Mouse (Mus musculus) layer of hippocampus, postnatal 10 days (tissue): Measurements from ENCODE around the gene Tsc1. TPM values are rescaled to one million over a fixed set of nuclear protein-coding genes. Genes with fewer than 3 reads are reported as not detected.
A peak's percentile ranks its signal among the peaks of the same experiment; 100 is the strongest.

Source experiments
- DNase-seq, 2 experiments: peaks; one replicate each; pipeline ENCODE4 v3.0.0; 2021; ENCODE audit warnings: low spot score in 2 of 2
- long read RNA-seq: library from polyadenylated mRNA; stranded (forward); transcript quantifications from one replicate; pipeline ENCODE4 v2.0.0, GENCODE M21; 2023
- total RNA-seq, 2 experiments: library from RNA; stranded (reverse); gene quantifications; 2 replicates each; pipeline ENCODE4 v1.2.3; 2021

The Tsc1 gene
- total RNA-seq = 10 to 100 TPM; 43.8 to 44.8 TPM
- long read RNA-seq, partial matches to known transcripts = 4 of 100 reads
- long read RNA-seq, other reads (novel, unspliced or antisense) = 96 of 100 reads

DNA sequence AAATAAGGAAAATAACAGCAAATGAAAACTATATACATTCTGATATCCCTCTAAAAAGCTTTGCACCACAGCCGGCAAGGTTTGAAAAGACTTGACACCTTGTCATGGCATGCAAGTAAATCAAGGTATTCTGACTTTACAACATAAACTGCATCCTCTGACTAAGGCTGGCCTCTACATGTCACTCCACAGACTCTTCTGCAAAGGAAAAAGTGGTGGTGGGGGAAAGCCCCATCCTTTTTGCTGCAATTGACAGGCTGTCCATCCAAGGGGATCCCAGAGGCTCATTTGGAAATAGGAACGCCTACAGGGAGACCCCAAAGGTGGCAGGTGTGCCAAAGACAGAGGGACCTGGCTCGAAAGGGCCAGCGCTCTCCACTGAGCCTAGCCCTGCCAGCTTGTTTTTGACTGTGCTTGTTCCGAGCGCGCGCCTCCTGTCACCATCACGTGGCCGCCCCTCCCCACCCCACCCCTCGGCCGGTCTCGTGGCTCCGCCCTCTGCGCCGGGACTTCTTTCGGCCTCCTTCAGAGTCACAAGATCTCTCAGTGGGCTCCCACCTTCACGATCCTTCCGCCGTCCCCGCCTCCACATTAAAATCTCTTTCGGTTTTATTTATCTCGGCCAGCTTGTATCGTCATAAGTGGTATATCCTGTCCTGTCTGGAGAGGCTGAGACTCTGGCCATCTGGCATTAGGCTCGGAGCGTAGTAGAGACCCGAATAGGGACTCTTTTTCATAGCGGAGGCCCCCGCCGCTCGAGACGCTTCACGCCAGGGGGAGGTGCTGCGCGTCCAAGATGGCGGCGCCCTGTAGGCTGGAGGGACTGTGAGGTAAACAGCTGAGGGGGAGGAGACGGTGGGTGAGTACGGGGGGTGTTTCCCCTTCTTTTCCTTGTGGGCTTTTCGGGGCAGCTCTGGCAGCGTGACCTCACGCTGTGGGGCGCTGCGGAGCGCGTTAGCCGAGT, at the start of gene Tsc1:
Tsc1 (plus strand) TSS at position 768 of the 964 bp plus-strand sequence.
- DNase-seq = peak; percentile 94 to 95

DNA sequence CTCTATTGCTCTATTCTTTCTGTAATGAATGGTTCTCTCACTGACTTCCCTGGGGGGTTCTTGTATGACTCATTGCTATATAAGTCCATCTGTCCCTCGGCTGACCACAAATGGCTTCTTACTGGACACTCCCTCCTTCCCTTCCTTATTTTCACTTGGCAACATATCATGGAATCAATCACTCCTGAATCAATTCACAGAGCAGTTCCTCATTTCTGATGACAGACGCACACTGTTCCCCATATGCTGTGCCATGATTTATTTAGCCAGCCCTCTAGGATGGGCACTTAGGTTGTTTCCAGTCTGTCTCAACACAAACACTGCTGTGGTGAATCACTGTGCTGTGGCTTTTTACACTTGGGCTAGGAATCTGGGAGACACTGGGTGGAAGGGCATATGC, 49.5 kb upstream of the Tsc1 start:
- DNase-seq = no peak

DNA sequence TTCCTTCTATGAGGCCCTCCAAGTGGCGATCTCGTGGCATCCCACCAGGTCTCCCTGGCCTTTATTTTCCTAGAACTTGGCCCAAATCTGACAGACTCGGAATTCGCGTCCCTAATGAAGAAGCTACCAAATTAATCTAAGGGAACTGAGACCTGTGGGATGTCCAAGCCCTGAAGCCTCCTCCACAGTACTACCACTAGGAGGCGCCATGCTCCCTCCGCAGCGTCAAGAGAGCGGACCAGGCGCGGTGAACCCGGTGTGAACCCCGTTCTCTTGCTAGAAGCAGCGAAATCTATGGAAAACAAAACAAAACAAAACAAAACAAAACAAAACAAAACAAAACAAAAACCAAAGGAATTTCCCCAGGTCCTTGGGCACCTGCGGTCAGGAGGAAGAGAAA, 48.2 kb upstream of the Tsc1 start:
- DNase-seq = peak; percentile 45 to 61

DNA sequence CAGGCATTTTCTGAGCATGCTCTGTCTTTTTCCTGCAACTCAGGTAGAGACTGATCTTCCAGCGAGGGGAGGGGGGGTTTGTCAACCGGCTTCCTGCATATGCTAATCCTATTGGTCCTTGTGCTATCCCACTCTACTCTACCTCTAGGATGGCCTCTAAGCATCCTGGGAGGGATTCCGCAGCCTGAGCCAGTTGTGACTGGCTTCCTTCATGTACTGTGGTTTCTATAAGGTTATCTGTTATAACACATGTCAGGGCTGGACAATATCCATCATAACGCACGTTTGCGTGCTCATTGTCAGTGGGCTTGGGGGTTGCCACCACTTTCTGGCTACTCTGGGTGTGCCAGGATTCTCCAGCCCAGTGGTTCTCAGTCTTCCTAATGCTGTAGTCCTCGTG, 45.0 kb upstream of the Tsc1 start:
- no peak for DNase-seq

DNA sequence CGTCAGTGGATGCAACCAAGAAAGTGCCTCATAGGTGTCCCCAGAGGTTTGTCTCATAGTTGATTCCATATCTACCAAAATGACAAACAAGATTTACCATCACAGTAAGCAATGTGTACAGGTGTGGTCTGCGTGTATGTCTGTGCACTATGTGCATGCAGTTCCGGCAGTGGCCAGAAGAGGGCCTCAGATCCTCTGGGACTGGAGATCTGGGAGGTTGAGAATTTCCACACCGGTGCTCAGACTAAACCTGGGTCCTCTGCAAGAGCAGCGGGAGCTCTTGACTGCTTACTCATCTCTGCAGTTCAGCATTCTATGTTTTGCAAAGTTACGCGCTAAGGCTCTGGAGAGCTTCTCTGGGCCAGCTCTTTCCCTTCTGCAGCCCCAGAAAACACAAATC, 44.0 kb upstream of the Tsc1 start:
- DNase-seq = no peak

DNA sequence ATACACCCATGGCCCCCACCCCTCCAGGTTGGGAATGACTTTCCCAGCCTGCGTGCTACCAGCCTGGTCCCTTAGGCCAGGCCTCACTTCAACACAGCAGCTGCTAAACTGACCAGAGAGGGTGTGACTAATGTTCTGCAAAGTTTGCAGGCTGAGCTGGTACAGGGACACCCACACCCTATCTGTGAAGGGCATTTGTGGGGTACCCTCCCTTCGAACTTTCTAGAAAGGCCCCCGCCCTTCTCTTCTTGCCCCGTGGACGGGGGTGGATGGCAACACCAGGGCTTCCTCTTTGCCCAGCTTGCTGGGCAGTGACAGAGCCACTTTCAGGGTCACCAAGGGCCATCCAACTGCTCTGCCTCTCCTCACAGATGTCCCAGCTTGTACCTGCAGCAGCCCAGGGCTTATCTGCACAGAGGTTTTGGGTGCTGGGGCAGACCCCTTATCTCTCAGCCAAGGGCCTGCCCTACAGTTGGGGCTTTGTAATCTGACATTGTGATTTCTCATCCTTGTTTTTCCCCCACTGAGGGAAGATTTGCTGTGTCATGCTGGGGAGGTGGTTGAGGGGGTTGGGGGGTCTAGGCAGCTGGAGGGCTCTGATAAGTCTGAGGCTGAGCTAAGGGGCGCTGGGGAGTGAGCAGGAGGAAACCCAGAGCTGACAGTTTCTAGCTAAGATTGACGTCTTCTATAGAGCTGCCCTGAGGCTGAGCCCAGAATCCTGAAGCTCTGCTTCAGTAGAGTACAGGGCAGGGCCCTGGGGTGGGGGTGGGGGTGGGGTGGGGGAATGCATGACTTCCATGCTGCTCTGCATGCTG, 43.1 kb upstream of the Tsc1 start:
- no peak for DNase-seq

DNA sequence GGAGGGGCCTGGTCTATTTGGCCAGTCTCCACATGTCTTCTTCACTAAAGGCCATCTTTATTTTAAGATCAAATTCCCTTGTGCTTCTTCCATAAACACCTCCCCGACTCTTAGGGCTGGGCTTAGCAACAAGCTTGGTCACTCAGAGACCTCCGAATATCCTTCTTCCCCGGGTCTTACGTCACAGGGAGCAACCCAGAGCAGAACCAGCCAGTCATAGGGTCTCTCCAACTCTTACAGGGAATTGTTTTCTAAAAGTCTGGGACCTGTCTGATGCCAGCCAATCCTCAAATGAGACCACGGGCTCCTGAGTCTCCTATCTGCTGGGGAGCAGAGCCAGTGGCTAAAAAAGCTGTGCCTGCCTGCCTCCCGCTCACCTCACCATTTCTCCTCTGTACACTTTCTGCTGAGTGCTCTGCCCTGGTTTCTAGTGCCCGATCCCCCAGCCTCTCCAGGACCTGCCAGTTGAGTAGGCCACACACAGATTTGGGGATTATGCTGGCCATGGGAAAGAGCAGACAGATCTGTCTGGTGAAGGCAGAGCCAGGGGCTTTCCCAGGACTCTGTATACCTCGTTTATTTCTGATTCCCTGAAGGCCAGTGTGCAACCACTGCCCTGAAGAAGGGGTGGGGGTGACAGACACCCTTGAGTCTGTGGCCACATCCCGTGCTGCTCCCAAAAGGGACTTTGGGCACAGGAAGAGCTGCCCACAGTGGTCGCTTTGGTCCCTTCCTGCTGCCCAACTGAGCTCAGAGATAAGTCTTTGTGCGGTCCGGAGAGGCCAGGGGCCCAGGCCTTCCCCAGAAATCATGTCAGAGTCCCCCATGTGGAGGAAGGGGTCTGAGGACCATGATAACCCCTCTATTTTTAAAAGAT, 42.1 kb upstream of the Tsc1 start:
- DNase-seq = no peak

DNA sequence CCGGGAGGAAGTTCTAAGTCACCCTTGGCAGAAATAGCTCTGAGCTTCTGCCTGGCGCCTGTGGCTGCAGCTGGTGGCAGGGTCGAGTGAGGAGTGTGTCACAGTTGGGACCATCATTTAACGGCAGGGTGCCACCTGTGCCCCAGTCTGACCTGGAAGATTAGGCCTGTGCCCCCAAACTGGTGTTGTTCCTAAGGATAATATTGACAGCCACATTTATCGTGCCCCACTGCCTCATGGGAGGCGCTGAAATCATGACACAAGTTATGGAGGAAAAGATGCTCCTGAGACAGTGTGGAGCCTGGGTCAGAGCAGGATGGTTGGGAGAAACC, 41.5 kb upstream of the Tsc1 start:
- no peak for DNase-seq

DNA sequence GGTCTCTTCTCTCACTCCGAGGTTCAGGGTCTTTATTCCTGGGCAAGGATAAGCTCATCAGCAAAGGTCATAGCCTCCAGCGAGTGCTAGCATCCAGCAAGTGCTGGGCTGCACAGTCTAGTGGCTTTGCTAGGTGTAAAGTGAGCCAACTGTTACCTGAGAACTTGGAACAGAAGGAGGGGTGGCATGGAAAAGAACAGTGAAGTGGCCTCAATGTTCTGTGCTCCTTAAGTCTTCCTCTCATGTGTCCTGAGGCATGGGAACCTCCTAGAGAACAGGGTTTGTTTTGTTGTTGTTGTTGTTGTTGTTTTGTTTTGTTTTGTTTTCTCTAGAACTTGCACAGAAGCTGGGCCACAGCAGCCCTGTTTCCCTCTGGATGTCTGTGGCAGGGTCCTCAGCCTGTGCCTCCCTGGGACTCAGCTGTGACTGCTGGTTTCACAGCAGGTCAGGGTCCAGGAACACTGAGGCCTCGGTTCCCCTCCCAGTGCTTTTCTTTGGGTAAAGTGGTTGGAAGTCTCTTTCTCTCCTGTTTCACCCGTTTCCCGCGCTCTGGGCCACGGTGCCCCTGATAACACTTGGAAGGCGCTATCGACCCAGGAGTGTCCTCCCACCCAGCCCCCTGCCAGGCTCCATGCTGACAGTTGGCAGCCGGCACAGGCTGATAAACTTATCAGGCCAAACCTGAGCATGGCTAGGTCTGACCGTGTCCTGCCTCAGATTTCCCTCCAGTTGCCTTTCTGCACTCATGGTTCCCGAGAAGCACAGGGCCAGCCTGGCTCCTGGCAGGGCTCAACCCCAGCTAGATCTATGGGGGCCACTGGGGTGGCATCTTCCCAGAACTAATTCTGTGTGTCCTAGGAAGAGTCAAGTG, 39.1 kb upstream of the Tsc1 start:
- no peak for DNase-seq

DNA sequence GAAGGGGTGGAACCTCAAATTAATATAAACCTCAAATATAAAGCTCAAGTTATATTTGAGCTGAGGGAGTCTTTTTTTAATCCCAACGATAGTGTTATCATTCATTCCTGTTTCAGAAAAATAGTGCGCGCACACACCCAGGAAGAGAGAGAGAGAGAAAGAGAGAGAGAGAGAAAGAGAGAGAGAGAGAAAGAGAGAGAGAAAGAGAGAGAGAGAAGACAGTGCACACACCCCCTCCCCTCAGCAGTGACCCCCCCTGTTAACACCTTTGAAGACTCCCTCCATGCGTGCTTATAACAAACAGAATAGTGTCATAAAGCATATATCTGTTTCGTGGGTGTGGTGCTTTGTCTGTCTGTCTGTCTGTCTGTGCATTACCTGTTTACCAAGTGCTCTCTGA, 37.5 kb upstream of the Tsc1 start:
- DNase-seq = no peak

DNA sequence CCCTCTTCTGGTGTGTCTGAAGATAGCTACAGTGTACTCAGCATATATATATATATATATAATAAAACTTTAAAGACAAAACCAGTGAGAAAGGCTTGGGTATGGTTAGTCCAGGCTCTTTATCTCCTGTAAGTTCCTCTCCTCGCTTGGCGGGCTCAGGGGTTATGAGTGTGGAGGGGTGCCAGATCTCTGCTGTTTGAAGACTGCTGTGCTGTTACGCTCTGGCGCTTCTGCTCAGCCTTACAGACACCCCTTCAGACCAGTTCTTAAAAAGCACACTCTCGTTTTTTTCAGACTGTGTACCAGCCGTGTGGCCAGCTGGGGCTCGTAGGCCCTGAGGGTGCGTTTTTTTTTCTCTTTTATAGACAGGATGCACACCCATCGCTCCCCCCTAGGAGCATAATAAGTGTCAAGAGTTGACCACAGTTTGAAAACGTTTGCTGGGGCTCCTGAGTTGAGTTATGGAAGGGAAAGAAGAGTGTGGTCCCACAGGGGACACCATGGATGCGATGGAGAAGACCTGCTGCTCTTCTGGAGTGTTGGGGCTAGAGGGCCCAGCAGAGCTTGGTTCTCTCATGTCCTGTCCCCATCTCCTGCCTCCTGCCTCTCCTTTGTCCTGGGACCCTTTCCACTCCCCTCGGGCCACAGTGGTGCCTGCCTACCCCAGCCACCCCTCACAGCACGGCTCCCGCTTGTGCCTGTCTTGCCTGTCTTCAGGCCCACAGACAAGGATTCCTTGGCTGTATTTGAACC, 35.1 kb upstream of the Tsc1 start:
- no peak for DNase-seq

DNA sequence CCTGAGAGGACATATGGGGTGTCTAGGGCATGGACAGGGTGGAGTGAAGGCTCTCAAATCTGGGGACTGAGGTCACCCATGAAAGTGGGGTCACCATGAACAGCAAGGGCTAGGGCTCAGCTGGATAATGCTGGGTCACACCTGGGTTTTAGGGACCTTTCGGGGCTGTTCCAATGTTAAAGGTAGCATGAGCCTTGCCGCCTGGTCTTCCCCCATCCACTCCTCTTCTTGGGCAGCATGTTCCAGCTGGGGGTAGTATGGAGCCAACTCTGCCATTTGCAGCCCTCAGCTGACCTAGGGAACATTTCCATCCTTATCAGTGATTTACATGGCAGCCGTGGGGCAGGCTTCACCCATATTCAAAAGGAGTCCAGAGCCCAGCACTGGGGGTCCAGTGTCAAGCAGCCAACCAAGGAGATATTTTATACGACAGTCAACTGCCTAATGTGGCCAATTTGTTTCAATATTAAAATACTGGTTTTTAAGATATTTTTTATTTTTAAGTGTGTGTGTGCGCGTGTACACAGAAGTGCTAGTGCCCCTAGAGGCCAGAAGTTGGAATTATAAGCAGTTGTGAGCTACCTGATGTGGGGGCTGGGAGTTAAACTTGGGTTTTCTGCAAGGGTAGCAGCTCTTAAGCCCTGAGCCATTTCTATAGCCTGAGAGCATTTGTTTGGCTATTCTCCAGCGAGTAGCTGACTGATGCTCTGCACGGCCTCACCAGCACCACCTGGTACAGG, 34.3 kb upstream of the Tsc1 start:
- DNase-seq = no peak

DNA sequence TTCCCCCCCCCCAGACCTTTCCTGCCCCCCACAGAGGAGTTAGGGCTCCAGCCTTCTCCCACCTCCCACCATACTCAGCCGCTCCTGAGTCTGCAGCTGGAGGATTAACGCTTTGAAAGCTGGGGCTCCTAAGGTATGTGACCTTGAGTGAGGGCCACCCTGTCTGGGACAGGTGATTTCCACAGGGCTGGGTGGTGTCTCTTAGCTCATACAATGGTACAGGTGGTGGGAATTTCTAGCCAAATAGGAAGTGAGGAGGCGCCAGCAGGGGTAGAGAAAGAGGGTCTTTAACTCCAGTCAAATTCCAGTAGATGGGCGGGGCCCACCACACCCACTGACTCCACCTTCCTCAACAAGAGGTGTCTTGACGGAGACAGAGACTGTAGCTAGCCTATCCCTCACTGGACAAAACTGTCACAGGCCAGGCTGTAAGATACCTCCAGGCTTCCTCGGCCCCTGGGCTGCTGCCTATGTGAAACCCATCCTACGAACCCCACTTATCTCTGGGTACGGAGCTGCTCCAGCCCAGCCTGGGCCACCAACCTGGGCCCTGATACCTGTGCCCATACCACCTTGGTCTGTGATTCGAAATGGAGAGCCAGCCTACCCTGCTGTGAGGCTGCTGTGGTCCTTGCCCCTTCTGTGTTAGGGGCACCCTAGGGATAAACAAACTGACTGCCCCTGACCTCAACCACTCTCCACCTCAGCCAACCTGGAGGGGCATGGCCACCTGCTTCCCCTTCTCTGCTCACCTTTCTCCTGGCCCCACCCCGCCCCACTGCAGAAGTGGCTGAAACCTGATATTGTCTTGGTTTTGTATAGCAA, 33.5 kb upstream of the Tsc1 start:
- no peak for DNase-seq

DNA sequence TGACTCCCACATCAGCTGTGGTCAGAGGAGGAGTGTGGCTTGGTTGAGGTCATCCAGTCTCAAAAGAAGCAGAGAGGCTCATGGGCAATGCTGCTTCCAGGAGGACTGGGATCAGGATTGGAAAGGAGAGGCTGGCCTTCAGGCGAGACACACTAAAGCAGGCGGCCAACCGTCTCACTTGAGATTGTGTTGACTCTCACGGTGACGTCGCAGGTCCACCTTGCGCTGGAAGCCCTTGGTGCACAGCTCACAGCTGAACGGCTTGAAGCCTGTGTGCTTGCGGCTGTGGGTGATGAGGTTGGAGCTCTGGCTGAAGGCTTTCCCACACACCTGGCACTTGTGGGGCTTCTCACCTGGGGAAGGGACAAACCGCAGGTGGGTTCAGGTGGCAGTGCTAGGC, 31.2 kb upstream of the Tsc1 start:
- DNase-seq = no peak

DNA sequence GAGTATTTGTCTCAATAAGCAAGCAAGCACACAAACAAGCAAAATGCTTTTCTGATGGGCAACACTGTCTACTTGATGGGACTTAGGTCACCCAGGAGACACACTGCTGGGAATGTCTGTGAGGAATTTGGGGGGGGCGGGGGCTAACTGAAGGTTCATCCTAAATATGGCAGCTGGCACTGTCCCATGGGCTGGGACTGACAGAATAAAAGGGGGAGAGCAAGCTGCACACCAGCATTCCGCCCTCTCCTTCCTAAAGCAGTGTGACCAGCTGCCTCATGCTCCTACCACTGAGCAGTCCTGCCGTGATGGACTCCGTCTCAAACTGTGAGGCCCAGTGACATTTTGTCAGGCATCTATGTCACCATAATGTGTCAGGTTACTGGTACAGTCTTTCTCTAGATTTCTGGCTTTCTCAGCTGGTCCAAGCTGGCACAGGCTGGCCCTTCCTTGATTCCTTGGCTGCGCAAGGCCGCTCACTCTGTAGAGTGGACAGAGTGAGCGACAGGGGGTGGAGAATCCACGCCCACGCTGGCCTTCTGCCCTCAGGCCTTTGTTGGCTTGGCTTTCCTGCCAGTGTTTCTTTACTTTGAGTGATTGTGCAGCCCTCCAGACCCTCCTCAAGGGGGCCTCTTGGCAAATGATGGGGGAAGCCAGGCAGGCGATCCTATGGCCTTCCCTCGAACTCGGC, 30.2 kb upstream of the Tsc1 start:
- DNase-seq = no peak

DNA sequence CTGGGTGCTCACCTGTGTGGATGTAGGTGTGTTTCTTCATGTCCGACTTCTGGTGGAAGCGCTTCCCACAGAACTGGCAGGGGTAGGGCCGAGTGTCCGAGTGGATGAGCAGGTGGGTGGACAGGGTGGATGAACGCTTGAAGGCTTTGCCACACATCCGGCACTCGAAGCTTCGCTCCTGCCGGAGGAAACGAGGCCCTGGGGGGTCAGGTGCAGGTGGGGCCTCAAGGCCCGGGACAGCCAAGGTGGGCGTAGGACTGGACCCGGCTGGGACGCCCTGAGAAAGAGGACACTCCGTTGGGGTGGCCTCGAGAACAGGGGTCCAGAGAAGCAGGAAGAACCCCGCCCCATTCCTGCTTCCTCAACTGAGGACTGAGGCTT, 29.6 kb upstream of the Tsc1 start:
- no peak for DNase-seq

DNA sequence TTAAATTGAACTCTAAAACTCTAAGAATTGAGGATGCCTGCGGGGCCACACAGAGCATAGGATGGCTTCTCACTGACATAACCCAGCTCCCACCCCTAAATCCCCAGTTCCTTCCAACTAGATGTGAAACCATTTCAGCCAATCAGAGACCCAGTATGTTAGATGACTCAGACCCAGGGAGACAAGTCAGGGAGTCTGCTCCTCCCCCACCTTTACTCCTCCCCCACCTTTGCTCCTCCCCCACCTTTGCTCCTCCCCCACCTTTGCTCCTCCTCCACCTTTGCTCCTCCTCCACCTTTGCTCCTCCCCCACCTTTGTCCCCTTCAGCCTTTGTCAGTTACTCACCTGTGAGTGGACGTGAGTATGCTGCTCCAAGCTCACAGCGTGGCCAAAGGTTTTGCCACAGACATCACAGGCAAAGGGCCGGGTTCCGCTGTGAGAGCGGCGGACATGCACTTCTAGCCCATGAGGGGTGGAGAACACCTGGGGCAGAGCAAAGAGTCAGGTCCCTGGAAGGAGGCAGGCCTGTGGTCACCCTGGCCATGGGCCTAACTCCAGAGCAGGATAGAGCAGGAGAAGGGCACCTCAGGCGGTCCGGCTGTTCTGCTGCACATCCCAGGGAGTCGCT, 28.5 kb upstream of the Tsc1 start:
- no peak for DNase-seq
